Mouse (Mus musculus) intestine, embryonic 15.5 days (tissue): ENCODE measurements around the gene Hecw2. TPM values are rescaled to one million over a fixed set of nuclear protein-coding genes. Genes with fewer than 3 reads are reported as not detected.

Source experiments
- ATAC-seq: fragments of 200-750 bp; cut with Nextera tagmentation; 2 replicates; pipeline ENCODE4 v1.8.0; 2017; ENCODE audit warnings: moderate TSS enrichment, moderate library complexity
- H3K27ac ChIP-seq: fragments of 300-500 bp; sonication (generic); 2 replicates; pipeline ENCODE4 v1.5.1; 2015; ENCODE audit warnings: mild to moderate bottlenecking, inconsistent platforms
- H3K27me3 ChIP-seq: fragments of 300-500 bp; sonication (generic); replicated peaks from 2 replicates; pipeline ENCODE4 v1.6.1; 2015; ENCODE audit warnings: inconsistent platforms
- H3K36me3 ChIP-seq: fragments of 300-500 bp; sonication (generic); 2 replicates; pipeline ENCODE4 v1.6.1; 2015; ENCODE audit warnings: inconsistent platforms
- H3K4me1 ChIP-seq: fragments of 300-500 bp; sonication (generic); replicated peaks from 2 replicates; pipeline ENCODE4 v1.6.1; 2015; ENCODE audit warnings: inconsistent platforms
- H3K4me2 ChIP-seq: fragments of 300-500 bp; sonication (generic); replicated peaks from 2 replicates; pipeline ENCODE4 v1.6.1; 2015; ENCODE audit warnings: mild to moderate bottlenecking, inconsistent platforms
- H3K4me3 ChIP-seq: fragments of 300-500 bp; sonication (generic); replicated peaks from 2 replicates; pipeline ENCODE4 v1.5.1; 2015; ENCODE audit warnings: inconsistent platforms
- H3K9ac ChIP-seq: fragments of 300-500 bp; sonication (generic); 2 replicates; pipeline ENCODE4 v1.6.1; 2015; ENCODE audit warnings: inconsistent platforms
- H3K9me3 ChIP-seq: fragments of 300-500 bp; sonication (generic); 2 replicates; pipeline ENCODE4 v1.6.1; 2016; ENCODE audit warnings: inconsistent platforms
- WGBS: fragments of 180-500 bp; shearing (Covaris S2); methylation state at CpG from one replicate; pipeline ENCODE4 v1.1.7; 2015; 5-methylcytosine and 5-hydroxymethylcytosine counted together
- polyA plus RNA-seq: library from polyadenylated mRNA; unstranded; fragments of >200 nt; fragmentation: Nextera tagmentation; extraction: Ambion mirVana; gene quantifications from 2 replicates; pipeline ENCODE4 v1.2.1, GENCODE M21; 2015

Hecw2 gene
- polyA plus RNA-seq, 1 experiment from 2014 or later, result 1.8 TPM

DNA sequence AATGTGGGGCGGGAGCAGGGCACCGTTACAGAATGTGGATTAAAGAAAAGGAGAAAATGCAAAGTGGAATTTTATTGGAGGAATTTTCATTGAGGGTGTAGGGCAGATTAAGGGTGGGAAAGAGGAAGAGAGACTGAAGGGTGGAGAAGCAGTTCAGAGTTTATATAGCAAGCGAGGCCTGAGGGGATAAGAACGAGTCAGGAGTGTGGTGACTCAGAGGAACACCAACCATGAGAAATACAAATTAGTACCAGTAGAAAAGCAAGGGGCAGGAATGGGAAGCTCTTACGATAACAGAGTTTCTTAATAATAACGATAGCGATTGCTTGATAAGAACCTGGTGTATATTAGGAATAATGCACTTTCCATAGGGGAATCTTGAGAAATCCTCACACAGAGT, 339.2 kb downstream of the Hecw2 start:
- Histone ChIP-seq H3K27ac (no peak overlapping the region), H3K9me3 (no peaks in the 10 kb centered on the region), H3K4me1 (peaks cover 2% of the 10 kb centered on the region; the same call in 1 of the 2 replicates), H3K27me3 (no peaks in the 10 kb centered on the region), H3K9ac (no peak overlapping the region), H3K4me2 (no peak overlapping the region), H3K4me3 (no peak overlapping the region), H3K36me3 (no peaks in the 10 kb centered on the region)
- 84% methylated on average over 7 of the region's 7 CpGs for WGBS
- no peak for ATAC-seq

DNA sequence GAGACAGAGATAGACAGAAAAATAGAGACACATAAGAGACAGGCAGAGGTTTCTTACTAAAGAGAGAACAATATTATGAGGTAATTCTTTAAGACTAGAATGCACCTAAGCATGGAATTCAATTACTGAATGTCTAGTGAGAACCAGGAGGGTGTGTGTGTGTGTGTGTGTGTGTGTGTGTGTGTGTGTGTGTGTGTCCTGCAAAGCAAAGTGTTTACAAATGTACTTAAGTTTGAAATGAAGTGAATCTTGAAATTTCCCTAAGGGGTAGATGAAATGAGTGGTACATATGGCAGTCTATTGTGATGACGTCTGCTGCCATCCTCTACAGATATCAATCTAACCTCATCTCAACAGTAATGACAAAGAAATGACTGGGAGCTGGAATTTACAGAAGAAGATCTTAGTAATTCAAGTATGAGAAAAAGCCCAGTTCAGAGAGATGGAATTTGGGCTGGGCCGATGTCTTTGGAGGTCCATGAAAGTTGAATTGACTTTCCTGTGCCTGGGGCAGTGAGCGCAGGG, 342.8 kb downstream of the Hecw2 start:
- no peak for ATAC-seq

DNA sequence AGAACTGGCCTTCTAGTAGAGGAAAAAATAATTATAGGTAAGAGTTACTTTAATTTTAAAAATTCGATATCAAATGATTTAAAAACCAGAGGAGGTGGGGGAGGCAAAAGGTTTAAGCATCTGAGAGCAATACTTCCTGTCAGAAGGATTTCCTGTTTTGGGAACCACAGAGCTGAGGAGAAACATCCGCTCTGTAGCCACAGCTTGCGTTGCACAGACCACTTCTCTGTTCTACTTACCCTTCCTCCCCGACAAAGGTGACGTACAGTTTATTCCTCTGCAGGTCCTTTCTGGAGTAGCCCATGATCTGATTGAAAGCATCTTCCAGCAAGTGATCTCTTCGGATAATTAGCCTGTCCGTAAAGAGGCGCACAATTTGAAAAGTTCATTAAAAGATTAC, 343.6 kb downstream of the Hecw2 start:
- no peaks in the 10 kb centered on the region for H3K36me3 ChIP-seq
- no peak overlapping the region for H3K27ac ChIP-seq
- ATAC-seq, result no peak
- WGBS, result 57% methylated on average over 8 of the region's 8 CpGs
- H3K9ac ChIP-seq, result no peak overlapping the region
- no peaks in the 10 kb centered on the region for H3K9me3 ChIP-seq
- peaks cover 4% of the 10 kb centered on the region; the same call in 1 of the 2 replicates for H3K4me1 ChIP-seq
- H3K4me3 ChIP-seq, result no peak overlapping the region
- H3K4me2 ChIP-seq, result no peak overlapping the region
- H3K27me3 ChIP-seq, result no peaks in the 10 kb centered on the region

More for the DNA sequence above, 342.8 kb downstream of the Hecw2 start:
- no peak overlapping the region for H3K4me2 ChIP-seq
- no peaks in the 10 kb centered on the region for H3K36me3 ChIP-seq
- H3K27me3 ChIP-seq, result no peaks in the 10 kb centered on the region
- H3K4me3 ChIP-seq, result no peak overlapping the region
- WGBS, result 92% methylated on average over 3 of the region's 3 CpGs
- no peak overlapping the region for H3K9ac ChIP-seq
- no peak overlapping the region for H3K27ac ChIP-seq
- peaks cover 4% of the 10 kb centered on the region; the same call in 1 of the 2 replicates for H3K4me1 ChIP-seq
- H3K9me3 ChIP-seq, result no peaks in the 10 kb centered on the region

- WGBS, result 70% methylated on average over 6 of the region's 6 CpGs
- peaks cover 4% of the 10 kb centered on the region; the same call in 1 of the 2 replicates for H3K4me1 ChIP-seq
Measured at GRCm38 (mm10) chr1:53850891-53851290, 344.1 kb downstream of the Hecw2 start.

DNA sequence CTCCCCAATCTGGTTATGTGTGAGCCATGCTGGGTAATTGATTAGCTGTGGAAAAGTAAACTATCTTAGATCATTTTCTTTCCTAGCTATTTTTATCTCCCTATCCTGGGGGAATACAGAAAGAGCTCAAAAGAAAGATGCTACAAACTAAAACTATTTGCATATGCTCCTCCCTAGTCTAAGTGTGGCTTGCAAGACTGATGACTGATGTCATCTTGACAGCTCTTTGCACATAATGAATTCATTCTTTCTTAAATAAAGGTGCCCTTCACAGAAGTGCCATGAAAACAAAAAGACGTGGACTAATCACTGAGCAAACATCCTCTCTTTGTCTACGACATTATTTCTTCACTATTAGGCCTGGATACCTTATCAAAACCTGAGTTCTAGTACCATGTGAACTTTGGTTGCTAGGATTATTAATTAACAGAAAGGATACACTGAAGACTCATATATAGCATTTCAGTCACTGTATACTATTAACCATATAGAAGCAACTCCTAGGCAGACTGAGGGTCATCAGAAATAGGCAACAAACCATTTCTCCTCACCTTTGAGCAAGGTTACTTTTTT, 348.2 kb downstream of the Hecw2 start:
- Histone ChIP-seq H3K27me3 (no peaks in the 10 kb centered on the region), H3K36me3 (no peaks in the 10 kb centered on the region), H3K4me1 (peaks cover 4% of the 10 kb centered on the region; the same call in 1 of the 2 replicates), H3K27ac (peak overlapping the region; percentile 40; the same call in 1 of the 2 replicates), H3K9me3 (no peaks in the 10 kb centered on the region), H3K9ac (no peak overlapping the region), H3K4me2 (no peak overlapping the region), H3K4me3 (no peak overlapping the region)
- WGBS, result 49% methylated on average over 2 of the region's 2 CpGs
- ATAC-seq, result peak; percentile 65

More at GRCm38 (mm10) chr1:53850891-53851290, 344.1 kb downstream of the Hecw2 start:
- ATAC-seq, result peak; percentile 51
- no peak overlapping the region for H3K27ac ChIP-seq
- H3K9ac ChIP-seq, result no peak overlapping the region
- no peaks in the 10 kb centered on the region for H3K27me3 ChIP-seq
- no peak overlapping the region for H3K4me2 ChIP-seq
- H3K9me3 ChIP-seq, result no peaks in the 10 kb centered on the region
- H3K36me3 ChIP-seq, result no peaks in the 10 kb centered on the region
- no peak overlapping the region for H3K4me3 ChIP-seq

DNA sequence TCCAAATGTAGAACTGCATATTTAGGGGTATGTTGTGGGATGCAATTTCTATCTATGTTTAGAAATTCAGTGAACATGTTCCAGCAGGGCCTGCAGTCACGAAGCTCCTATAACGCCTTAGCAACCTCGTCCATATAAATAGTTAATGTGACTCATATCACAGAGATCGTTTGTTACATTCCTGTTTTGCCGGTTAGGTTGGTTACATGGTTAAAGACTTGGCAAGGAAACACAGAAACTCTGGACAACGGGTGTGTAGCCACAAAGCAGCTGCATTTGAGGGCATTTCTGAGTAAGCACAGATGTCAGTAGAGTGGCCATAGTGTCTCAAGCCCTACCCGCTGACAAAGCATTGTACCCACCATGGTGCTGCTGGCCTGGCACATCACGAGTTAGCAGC, 349.1 kb downstream of the Hecw2 start:
- Histone ChIP-seq H3K4me1 (peaks cover 4% of the 10 kb centered on the region; the same call in 1 of the 2 replicates), H3K4me3 (no peak overlapping the region), H3K36me3 (no peaks in the 10 kb centered on the region), H3K4me2 (no peak overlapping the region), H3K9ac (no peak overlapping the region), H3K27ac (peak overlapping the region; percentile 40; the same call in 1 of the 2 replicates), H3K9me3 (no peaks in the 10 kb centered on the region), H3K27me3 (no peaks in the 10 kb centered on the region)
- peak; percentile 39 for ATAC-seq
- 53% methylated on average over 8 of the region's 8 CpGs for WGBS

DNA sequence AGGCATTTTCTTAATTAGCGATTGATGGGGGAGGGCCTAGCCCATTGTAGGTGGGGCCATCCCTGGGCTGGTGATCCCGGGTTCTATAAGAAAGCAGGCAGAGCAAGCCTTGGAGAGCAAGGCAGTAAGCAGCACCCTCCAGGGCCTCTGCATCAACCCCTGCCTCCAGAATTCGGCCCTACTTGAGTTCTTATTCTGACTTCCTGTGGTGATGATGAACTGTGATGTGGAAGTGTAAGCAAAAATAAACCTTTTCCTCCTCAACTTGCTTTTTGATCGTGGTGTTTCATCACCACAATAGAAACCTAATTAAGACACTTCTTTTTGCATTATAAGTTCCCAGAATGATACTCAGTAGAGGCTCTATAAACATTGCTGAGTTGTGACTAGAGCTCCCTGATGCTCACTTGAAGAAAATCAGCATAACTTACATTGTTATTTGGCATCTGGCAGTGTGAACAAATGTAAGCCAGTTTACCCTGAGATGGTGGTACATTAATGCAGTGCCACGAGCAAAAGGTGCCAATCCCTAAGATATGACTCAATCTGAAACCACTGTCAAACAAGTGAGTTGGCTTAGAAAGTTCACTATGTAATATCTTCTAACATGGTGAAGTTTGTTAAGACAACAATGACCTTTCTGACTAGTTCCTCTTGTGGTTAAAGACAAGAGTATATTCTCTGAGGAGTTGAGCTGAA, 349.9 kb downstream of the Hecw2 start:
- H3K27me3 ChIP-seq, result no peaks in the 10 kb centered on the region
- no peak overlapping the region for H3K4me3 ChIP-seq
- no peaks in the 10 kb centered on the region for H3K9me3 ChIP-seq
- ATAC-seq, result 0 out of 2 replicates have a peak, but pooled peaks have one; percentile 13
- no peaks in the 10 kb centered on the region for H3K4me1 ChIP-seq
- no peak overlapping the region for H3K9ac ChIP-seq
- H3K4me2 ChIP-seq, result no peak overlapping the region
- no peaks in the 10 kb centered on the region for H3K36me3 ChIP-seq
- H3K27ac ChIP-seq, result peak overlapping the region; percentile 32; the same call in 1 of the 2 replicates
- WGBS, result 74% methylated on average over 5 of the region's 5 CpGs

- H3K4me2 ChIP-seq, result no peak overlapping the region
- no peak overlapping the region for H3K9ac ChIP-seq
- no peaks in the 10 kb centered on the region for H3K27me3 ChIP-seq
- no peaks in the 10 kb centered on the region for H3K9me3 ChIP-seq
- no peaks in the 10 kb centered on the region for H3K4me1 ChIP-seq
- 61% methylated on average over 8 of the region's 8 CpGs for WGBS
- no peak overlapping the region for H3K4me3 ChIP-seq
- no peaks in the 10 kb centered on the region for H3K36me3 ChIP-seq
- 0 out of 2 replicates have a peak overlapping the region, but pooled peaks have one; percentile 32 for H3K27ac ChIP-seq
- ATAC-seq, result peak; percentile 53
Measured at GRCm38 (mm10) chr1:53844122-53844913, 350.6 kb downstream of the Hecw2 start.

GRCm38 (mm10) chr1:53843051-53843450, 351.9 kb downstream of the Hecw2 start:
- no peaks in the 10 kb centered on the region for H3K36me3 ChIP-seq
- H3K27ac ChIP-seq, result no peak overlapping the region
- 54% methylated on average over 3 of the region's 3 CpGs for WGBS
- H3K9ac ChIP-seq, result no peak overlapping the region
- no peaks in the 10 kb centered on the region for H3K4me1 ChIP-seq
- H3K4me2 ChIP-seq, result no peak overlapping the region
- no peaks in the 10 kb centered on the region for H3K9me3 ChIP-seq
- no peak overlapping the region for H3K4me3 ChIP-seq
- no peak for ATAC-seq
- H3K27me3 ChIP-seq, result no peaks in the 10 kb centered on the region

DNA sequence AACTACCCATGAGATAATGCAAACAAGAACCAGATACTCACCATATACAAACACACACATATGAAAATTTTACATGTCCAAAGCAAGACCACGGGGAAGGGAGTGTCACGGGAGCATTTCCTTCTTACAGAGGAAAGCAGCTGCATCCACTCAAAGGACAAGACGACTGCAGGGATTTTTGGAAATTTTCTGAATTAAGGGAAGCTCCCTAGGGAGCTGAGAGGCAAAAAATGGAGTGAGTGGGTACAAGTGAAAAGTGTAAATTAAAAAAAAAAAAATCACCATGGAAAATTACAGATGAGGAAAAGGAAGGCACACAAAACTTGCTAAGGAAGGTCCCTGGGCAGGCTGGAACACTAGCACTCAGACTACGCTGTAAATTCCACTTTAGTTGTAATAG, 353.9 kb downstream of the Hecw2 start:
- Histone ChIP-seq H3K27ac (no peak overlapping the region), H3K9me3 (no peaks in the 10 kb centered on the region), H3K4me2 (no peak overlapping the region), H3K36me3 (no peaks in the 10 kb centered on the region), H3K4me3 (no peak overlapping the region), H3K27me3 (no peaks in the 10 kb centered on the region), H3K9ac (no peak overlapping the region), H3K4me1 (no peaks in the 10 kb centered on the region)
- 47% methylated on average over 4 of the region's 4 CpGs for WGBS
- no peak for ATAC-seq

GRCm38 (mm10) chr1:53839392-53839791, 355.6 kb downstream of the Hecw2 start:
- no peaks in the 10 kb centered on the region for H3K27me3 ChIP-seq
- no peak overlapping the region for H3K4me3 ChIP-seq
- H3K4me2 ChIP-seq, result no peak overlapping the region
- H3K4me1 ChIP-seq, result no peaks in the 10 kb centered on the region
- WGBS, result 56% methylated on average over 2 of the region's 2 CpGs
- no peaks in the 10 kb centered on the region for H3K9me3 ChIP-seq
- no peak overlapping the region for H3K9ac ChIP-seq
- ATAC-seq, result no peak
- no peaks in the 10 kb centered on the region for H3K36me3 ChIP-seq
- no peak overlapping the region for H3K27ac ChIP-seq
